Mouse (Mus musculus) midbrain, embryonic 14.5 days (tissue): ENCODE measurements around the gene Olfr1378. TPM values are rescaled to one million over a fixed set of nuclear protein-coding genes. Genes with fewer than 3 reads are reported as not detected.

Experiments
- ATAC-seq: fragments of 200-750 bp; cut with Nextera tagmentation; 2 replicates; pipeline ENCODE4 v1.8.0; 2017; ENCODE audit warnings: moderate number of reproducible peaks, moderate library complexity; ENCODE audit not compliant: low FRiP score, low TSS enrichment
- DNase-seq: peaks from one replicate; pipeline ENCODE4 v3.0.0-alpha.2; 2015
- H3K27ac ChIP-seq: fragments of 300-500 bp; sonication (generic); replicated peaks from 2 replicates; pipeline ENCODE4 v1.5.1; 2014; ENCODE audit warnings: mild to moderate bottlenecking, low read depth, low read length, moderate library complexity
- H3K27me3 ChIP-seq: fragments of 300-500 bp; sonication (generic); 2 replicates; pipeline ENCODE4 v1.6.1; 2014; ENCODE audit warnings: low read length, control low read depth, mixed read lengths; ENCODE audit not compliant: control insufficient read depth, insufficient read depth
- H3K36me3 ChIP-seq: fragments of 300-500 bp; sonication (generic); 2 replicates; pipeline ENCODE4 v1.6.1; 2014; ENCODE audit warnings: low read length, control low read depth; ENCODE audit not compliant: control insufficient read depth, insufficient read depth
- H3K4me1 ChIP-seq: fragments of 300-500 bp; sonication (generic); 2 replicates; pipeline ENCODE4 v1.6.1; 2014; ENCODE audit warnings: mild to moderate bottlenecking, antibody characterized with exemption, low read length, control low read depth; ENCODE audit not compliant: control insufficient read depth, insufficient read depth
- H3K4me2 ChIP-seq: fragments of 300-500 bp; sonication (generic); 2 replicates; pipeline ENCODE4 v1.6.1; 2014; ENCODE audit warnings: mild to moderate bottlenecking, low read length, moderate library complexity
- H3K4me3 ChIP-seq: fragments of 300-500 bp; sonication (generic); replicated peaks from 2 replicates; pipeline ENCODE4 v1.5.1; 2014; ENCODE audit warnings: low read depth, low read length
- H3K9ac ChIP-seq: fragments of 300-500 bp; sonication (generic); replicated peaks from 2 replicates; pipeline ENCODE4 v1.6.1; 2014; ENCODE audit warnings: mild to moderate bottlenecking, low read length, moderate library complexity
- H3K9me3 ChIP-seq: fragments of 300-500 bp; sonication (generic); 2 replicates; pipeline ENCODE4 v1.6.1; 2016; ENCODE audit warnings: low read length, control low read depth, mixed read lengths; ENCODE audit not compliant: control insufficient read depth
- WGBS: fragments of 180-500 bp; shearing (Covaris S2); extraction: QIAGEN DNeasy Blood & Tissue Kit; methylation state at CpG from one replicate; pipeline ENCODE4 v1.1.7; 2014; 5-methylcytosine and 5-hydroxymethylcytosine counted together
- polyA plus RNA-seq: library from polyadenylated mRNA; unstranded; fragments of >200 nt; fragmentation: Nextera tagmentation; extraction: Ambion mirVana; gene quantifications from 2 replicates; pipeline ENCODE4 v1.2.1, GENCODE M21; 2014

Olfr1378 gene
- polyA plus RNA-seq, 1 experiment from 2014 or later: not detected

DNA sequence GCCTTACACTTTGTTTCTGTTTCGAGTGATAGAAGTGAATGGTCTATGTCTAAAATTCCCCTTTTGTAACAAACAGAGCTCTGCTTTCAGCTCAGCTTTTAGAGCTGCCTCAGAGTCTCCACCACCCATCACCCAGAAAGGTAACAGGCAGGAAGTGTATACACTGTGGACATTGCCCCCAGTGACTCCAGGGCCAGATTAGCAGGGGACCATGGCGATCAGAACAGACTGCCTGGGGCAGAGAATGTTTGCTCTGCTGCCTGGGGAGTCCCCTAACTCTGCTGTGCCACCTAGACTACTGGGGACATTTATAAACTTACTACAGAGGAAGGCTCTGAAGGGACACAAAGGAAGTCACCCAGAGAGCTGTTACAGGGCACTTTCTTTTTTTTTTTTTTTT, 50.0 kb downstream of the Olfr1378 start:
- Histone ChIP-seq H3K4me1 (no peaks in the 10 kb centered on the region), H3K9ac (no peak overlapping the region), H3K27me3 (no peaks in the 10 kb centered on the region), H3K9me3 (no peaks in the 10 kb centered on the region), H3K4me2 (no peak overlapping the region), H3K4me3 (no peak overlapping the region), H3K27ac (no peak overlapping the region), H3K36me3 (no peaks in the 10 kb centered on the region)
- DNase-seq (no peak), ATAC-seq (no peak)
- 55% methylated on average over 2 of the region's 2 CpGs for WGBS

Other genes with a start within 250 kb of the Olfr1378 start
- gene Zfp354c, start 138.8 kb upstream of the Olfr1378 start, polyA plus RNA-seq: 61.3 and 83.5 TPM in 2 replicates
- 1.6 and 1.9 TPM in 2 replicates for gene Zfp879, start 125.0 kb upstream of the Olfr1378 start, polyA plus RNA-seq
- gene Grm6, start 115.8 kb upstream of the Olfr1378 start, polyA plus RNA-seq: not detected in 2 replicates
- gene Zfp454, start 78.9 kb upstream of the Olfr1378 start, polyA plus RNA-seq: 12.5 and 15.7 TPM in 2 replicates
- 59.6 and 59.9 TPM in 2 replicates for gene Zfp2, start 50.4 kb upstream of the Olfr1378 start, polyA plus RNA-seq
- gene Zfp354b, start 34.9 kb upstream of the Olfr1378 start, polyA plus RNA-seq: 4.3 and 4.5 TPM in 2 replicates
- gene 4933414I15Rik, start 22.8 kb upstream of the Olfr1378 start, polyA plus RNA-seq: not detected in 2 replicates
- not detected in 2 replicates for gene Prop1, start 12.8 kb upstream of the Olfr1378 start, polyA plus RNA-seq
- gene Olfr1377, start 15.4 kb downstream of the Olfr1378 start, polyA plus RNA-seq: not detected in 2 replicates
- not detected in 2 replicates for gene Olfr51, start 37.1 kb downstream of the Olfr1378 start, polyA plus RNA-seq
- gene Olfr54, start 47.7 kb downstream of the Olfr1378 start, polyA plus RNA-seq: not detected in 2 replicates
- not detected in 2 replicates for gene Olfr1375, start 81.6 kb downstream of the Olfr1378 start, polyA plus RNA-seq
- gene Zfp354a, start 92.7 kb downstream of the Olfr1378 start, polyA plus RNA-seq: 15.6 and 16.5 TPM in 2 replicates